Mouse (Mus musculus): ENCODE data around the gene Opn1sw. TPM values are rescaled to one million over a fixed set of nuclear protein-coding genes. Genes with fewer than 3 reads are reported as not detected.
"Not testable (repeated sequence)": the region's sequence is repeated elsewhere in the genome, so short reads cannot be mapped to it uniquely, and the experiment has no call there.

Gene Opn1sw
- total RNA-seq, 4 experiments from 2014 or later = 0.24 to 0.43 (median 0.31) TPM; not detected in 1

DNA sequence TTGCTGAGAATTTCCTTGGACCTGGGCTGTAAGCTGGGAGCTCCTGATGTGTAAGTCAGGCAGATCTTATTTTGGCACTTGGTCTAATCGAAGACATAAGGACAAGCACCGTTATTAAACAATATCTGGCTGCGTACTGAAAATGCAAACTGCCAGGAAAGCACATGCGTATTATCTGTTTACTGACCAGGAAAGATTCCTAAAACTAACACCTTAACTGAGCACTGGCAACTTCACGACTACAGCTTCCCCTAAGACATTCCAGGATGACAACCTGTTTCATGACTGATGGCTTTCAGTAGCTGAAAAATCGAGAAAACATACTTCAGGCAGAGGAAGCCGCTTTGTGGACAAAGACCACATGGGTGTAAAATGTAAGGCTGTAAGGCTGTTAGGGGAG lies 41.1 kb downstream of the Opn1sw start:
- DNase-seq (ENCODE audit: low spot score in 2 of 2) = no peak

GRCm38 (mm10) chr6:29346512-29346911 lies 41.8 kb downstream of the Opn1sw start:
- not testable (repeated sequence) for DNase-seq (ENCODE audit: low spot score in 2 of 2)

DNA sequence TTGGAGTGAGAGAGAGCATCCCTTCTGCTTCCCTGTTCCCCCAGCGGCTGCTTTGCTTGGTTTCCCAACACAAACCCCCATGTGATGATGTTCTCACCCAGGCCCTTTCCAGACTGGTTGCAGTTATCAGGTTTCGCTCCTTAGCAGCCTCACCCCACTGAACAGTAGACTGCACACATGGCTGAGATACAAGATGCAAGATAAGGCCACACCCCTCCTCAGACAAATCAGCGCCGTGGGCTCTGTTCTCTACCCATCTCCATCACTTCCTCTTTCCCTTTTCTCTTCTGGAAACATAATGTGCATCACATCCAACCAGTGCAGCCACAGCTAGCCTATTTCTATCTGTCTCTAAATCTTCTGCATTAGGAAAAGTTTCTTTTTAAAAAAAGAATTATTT lies 58.8 kb downstream of the Opn1sw start:
- DNase-seq (ENCODE audit: low spot score in 2 of 2) = no peak

DNA sequence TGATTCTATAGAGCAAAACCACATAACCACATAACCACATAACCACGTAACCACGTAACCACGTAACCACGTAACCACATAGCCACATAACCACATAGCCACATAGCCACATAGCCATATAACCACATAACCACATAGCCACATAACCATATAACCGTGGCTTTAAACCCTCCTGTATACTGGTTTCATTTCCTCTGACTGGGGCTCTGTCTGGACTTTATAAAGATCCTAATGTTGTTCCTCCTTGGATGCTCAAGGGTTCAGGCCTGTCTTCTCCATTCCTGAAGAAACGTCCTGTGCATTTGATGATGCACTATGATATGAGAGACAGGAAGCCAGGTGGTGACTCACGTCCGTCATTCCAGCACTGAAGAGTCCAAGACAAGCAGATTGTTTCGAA lies 61.3 kb downstream of the Opn1sw start:
- DNase-seq (ENCODE audit: low spot score in 2 of 2) = no peak

Small RNA genes lying within 50 kb of the gene (microRNA-seq; reads per million reads assigned to microRNA genes)
- not detected for gene Gm26220
- gene Gm44354 = not detected

Other genes starting within 250 kb of the Opn1sw start
- gene Rbm28, start 223.5 kb downstream of the Opn1sw start, total RNA-seq (2022) = 10 to 100 TPM; 10.7 to 15.9 (median 14.8) TPM
- under 1 TPM; 0.46 to 0.70 (median 0.53) TPM for gene Prrt4, start 208.9 kb downstream of the Opn1sw start, total RNA-seq (2022)
- gene Impdh1, start 172.1 kb downstream of the Opn1sw start, total RNA-seq (2022) = 10 to 100 TPM in 3 of 4 experiments, 1 to 10 TPM in 1; 9.7 to 13.5 (median 10.9) TPM
- 1 to 10 TPM; 2.8 to 3.9 (median 3.3) TPM for gene Hilpda, start 116.0 kb downstream of the Opn1sw start, total RNA-seq (2022)
- not detected for gene Fam71f2, start 108.9 kb downstream of the Opn1sw start, total RNA-seq (2022)
- gene Fam71f1, start 69.3 kb downstream of the Opn1sw start, total RNA-seq (2022) = not detected
- gene Calu, start 40.4 kb downstream of the Opn1sw start, total RNA-seq (2022) = 10 to 100 TPM; 66.3 to 77.3 (median 75.0) TPM
- gene Ccdc136, start 7.8 kb upstream of the Opn1sw start, total RNA-seq (2022) = 10 to 100 TPM in 2 of 4 experiments, 1 to 10 TPM in 2; 9.0 to 12.0 (median 10.2) TPM
- gene Flnc, start 44.8 kb upstream of the Opn1sw start, total RNA-seq (2022) = 100 to 1,000 TPM; 357 to 417 (median 381) TPM
- gene Atp6v1f, start 79.2 kb upstream of the Opn1sw start, total RNA-seq (2022) = 100 to 1,000 TPM; 116 to 127 (median 122) TPM
- not detected for gene Atp6v1fnb, start 83.0 kb upstream of the Opn1sw start, total RNA-seq (2022)
- gene Kcp, start 119.5 kb upstream of the Opn1sw start, total RNA-seq (2022) = 1 to 10 TPM; 2.2 to 6.0 (median 4.4) TPM
- gene Irf5, start 138.2 kb upstream of the Opn1sw start, total RNA-seq (2022) = 1 to 10 TPM; 1.0 to 3.1 (median 1.7) TPM
- 10 to 100 TPM; 32.7 to 36.9 (median 35.4) TPM for gene Tnpo3, start 221.4 kb upstream of the Opn1sw start, total RNA-seq (2022)